Mouse (Mus musculus): ENCODE results near the gene Rad17.

Rad17 gene

DNA sequence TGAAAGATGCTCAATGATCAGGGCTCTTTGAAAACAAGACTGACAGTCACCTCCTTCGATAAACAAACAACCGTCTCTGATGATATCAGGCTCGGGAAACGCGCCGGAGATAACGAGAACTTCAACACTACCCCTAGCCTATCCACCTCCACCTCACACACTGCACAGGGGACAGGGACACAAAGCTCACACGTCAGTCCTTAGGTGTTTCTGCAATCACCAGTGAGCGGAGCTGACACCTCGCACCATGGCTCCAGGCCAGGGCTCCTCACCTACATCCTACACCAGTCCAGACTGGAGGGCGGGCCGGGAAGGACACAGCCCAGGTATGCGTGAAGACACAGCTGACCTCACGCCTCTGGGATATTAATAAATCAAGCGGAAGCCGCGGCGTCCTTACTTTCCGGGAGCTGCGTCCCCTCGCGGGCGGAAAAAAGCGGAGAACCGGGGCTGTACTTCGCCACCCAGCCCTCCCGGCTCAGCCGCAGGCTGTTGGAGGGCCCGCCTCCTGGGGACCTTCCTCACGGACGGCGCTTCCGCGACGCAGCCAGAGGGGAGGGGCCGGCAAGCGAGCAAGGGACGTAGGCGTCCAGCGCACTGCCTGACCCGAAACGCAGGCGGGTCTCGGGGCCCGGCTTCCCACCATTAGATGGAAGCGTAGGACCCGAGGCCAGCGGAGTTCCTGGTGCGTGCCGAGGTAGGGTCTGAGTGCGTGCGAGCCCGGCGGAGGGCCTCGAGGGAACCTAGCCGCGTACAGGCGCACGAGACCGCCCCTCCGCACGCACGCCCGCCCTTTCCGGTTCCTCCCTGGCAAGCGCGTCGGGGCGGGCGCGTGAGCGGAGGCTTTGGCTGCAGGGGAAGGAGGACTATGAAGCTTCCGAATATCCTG is at the start of gene Rad17, which contains the start of gene Ak6:
Rad17 (minus strand) TSS at position 502 of the 889 bp plus-strand sequence.
Ak6 (plus strand) TSS at position 430 of the 889 bp plus-strand sequence.
- DNase-seq (ENCODE audit: extremely low read depth, low read depth, low spot score) = peak; percentile 40

DNA sequence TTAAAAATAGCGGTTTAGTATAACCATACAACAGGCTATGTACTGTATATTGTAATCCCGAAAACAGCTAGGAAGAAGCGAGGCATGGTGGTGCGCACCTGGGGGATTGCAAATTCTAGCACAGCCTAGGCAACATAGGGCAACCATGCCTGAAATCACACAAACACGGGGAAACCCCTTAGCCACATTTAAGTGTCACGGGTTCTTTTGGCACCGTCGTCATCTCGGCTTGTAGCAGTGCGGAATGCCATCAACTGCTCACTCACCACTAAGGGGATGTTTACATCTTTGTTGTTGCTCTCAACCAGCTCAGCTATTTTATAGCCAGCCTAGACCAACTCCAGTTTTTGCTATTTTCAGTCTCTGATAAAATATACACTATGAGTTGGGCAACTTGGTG is 48.0 kb upstream of the Rad17 start:
- DNase-seq (ENCODE audit: extremely low read depth, low read depth, low spot score) = no peak

DNA sequence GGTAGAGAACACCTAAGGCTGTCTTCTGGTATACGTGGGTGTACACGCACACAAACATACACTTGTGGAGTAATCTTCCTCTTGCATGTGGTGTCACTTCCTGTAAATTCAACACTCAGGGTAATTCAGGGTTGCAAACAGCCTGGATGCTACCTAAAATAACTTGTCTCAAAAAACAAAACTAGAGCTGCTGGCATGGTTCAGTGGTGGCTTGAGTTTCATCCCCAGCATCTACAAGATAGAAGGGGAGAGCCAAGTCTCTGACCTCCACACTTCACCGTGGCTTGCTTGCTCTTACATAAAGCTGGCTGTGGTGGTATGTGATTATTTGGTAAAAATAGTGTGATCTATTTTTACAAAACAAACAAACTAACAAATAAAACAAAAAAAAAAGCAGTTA is 46.7 kb upstream of the Rad17 start:
- DNase-seq (ENCODE audit: extremely low read depth, low read depth, low spot score) = no peak

DNA sequence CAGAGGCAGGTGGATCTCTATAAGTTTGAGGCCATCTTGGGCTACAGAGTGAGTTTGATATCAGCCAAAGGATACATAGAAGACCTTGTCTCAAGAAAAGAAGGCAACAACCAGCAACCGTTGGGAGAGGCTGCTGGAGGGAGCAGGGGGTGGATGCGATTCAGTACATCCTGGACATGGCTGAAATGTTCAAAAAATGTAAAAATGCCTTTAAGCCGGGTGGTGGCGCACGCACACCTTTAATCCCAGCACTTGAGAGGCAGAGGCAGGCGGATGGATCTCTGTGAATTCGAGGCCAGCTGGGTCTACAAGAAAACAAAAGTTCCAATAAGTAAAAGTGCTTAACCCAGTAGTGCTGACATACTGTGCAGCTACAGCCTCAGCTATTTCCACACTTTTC is 36.7 kb upstream of the Rad17 start:
- DNase-seq (ENCODE audit: extremely low read depth, low read depth, low spot score) = no peak

DNA sequence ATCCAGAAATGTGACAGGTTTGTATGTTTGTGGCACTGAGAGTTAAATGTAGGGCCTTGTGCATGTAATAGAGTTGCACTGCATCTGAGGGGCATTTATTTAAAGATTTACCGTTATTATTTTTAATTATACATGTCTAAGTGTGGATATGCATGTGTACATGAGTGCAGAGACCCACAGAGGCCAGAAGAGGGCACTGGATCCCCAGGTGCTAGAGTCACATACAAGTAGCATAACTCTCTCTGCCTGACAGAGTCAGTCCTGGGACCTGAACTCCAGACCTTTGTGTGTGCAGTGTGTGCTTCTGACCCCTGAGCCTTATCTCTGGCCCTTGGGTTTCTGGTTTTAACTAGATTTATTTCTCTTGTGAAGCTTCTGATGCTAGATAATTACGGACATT is 33.5 kb upstream of the Rad17 start:
- no peak for DNase-seq (ENCODE audit: extremely low read depth, low read depth, low spot score)

DNA sequence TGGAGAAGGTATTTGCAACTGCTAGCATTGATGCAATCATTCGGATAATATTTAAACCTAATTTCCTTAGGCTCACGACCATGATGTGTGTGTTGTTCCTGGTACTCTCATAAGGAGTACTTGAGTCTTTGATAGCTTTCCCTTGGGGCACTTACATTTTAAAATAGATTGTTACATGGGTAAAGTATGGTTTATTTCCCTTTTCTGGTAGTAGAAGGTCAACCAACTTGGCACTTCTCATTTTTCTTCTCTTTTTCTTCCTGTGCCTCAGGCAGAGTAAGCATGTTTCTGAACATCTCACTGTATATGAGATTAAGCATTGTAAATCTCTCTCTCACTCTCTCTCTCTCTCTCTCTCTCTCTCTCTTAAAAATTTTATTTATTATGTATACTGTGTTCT is 32.0 kb upstream of the Rad17 start:
- DNase-seq (ENCODE audit: extremely low read depth, low read depth, low spot score) = no peak

DNA sequence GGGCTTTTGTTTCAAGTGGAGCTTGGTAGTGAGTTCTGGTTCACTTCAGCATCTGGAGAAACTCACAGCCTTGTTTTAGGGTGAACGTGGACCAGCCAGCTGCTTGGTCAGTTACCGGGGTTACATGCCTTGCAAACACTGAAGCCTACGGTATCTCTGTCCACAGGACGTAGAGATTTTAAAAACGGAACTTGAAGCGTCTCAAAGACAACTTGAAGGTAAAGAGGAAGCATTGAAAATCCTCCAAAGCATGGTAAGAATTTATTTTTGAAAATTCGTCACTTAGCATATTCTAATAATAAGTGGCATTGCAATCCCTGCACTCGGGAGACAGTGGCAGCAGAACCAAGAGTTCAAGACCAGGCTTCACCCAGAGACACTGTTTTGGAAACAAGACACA is 30.8 kb upstream of the Rad17 start:
- DNase-seq (ENCODE audit: extremely low read depth, low read depth, low spot score) = no peak

DNA sequence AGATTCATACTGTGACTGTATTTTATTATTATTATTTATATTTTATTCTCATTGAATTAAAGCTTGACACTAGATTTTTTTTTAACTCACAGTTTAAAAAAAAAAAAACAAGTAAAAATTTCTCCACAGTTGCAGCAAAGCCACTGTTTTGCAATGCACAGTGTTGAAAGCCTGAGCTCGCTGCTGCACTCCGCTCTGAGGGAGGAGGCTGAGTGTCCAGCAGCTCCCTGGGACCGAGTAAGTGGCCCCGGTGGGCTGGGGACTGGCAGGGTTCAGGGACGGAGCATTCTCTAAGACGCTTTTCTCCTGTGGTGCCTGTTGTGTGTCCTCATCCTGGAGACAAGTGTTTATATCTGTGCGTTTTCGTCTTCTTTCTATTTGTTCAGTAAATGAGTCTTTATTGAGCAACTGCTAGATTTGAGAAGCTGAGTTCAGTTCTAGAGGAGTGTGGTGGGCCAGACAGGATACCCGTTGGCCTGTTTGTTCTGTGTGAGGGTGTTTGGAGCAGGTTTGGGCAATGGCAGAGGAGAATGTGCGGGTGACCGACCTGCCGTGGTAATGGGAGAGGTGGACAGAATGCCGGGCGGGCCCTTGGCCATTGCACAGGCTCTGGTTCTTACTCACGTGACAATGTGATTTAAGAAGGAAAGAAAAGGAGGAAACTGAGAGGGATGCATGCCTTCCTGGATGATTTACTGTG is 25.2 kb upstream of the Rad17 start:
- no peak for DNase-seq (ENCODE audit: extremely low read depth, low read depth, low spot score)

DNA sequence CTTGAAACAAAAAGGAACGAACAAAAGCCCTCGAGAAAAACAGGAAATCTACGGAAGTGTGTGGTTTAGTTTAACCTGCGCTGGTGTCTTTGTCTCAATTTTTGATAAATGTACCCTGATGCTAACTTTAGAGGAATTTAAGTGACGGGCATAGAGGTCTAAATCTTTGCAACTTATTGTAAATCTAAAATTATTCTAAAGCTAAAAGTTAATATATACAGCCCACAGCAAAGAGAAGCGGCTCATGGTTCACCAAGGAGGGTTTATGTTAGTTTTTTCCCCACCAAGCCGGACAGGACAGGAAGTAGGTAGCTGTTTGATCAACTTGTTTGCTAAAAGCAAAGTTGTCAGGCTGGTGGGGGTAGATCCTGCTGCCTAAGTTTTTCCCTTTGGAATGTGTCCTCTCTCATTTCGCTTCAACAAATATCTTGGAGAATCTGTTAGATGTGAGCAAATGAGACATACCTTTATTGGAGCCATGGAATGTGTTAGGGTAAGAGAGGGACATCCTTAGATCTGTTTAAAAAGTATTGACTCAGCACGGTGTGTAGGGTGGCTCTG is 19.4 kb upstream of the Rad17 start:
- no peak for DNase-seq (ENCODE audit: extremely low read depth, low read depth, low spot score)

DNA sequence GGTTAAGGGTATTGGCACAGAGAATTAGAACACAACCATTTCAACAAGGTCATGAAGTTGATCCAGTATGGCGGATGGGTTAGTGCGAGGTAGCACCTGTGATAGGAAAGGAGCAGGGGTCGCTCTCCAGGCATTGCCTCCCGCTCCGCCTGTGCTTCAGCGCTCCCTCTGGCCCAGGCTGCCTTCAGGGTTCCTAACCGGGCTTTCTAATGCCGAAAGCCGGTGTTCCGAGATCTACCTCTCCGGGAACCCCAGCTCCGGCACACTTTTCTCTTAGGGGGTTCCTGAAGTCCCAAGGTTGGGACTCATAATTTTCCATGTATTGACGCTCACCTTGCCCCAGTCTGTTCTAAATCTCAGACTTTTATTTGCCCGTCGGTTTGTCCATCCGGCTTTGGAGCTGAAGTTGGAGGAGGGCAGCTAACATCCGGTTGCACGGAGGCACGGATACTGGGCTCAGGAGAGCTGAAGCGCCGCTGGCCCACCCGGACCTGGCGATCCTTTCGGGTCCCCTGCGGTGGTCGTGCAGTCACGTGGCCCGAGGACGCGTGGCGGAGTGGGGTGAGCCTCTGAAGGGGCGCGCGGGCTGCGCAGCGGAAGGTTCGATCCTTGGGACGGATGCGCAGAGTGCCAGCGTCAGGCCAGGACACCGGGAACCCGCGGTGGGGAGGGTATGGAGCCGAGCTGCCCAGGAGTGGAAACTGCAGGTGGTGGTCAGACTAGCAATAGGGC is 18.6 kb upstream of the Rad17 start, which contains the start of gene Ccdc125:
Ccdc125 (plus strand) TSS at position 427 of the 732 bp plus-strand sequence.
- DNase-seq (ENCODE audit: extremely low read depth, low read depth, low spot score) = no peak

DNA sequence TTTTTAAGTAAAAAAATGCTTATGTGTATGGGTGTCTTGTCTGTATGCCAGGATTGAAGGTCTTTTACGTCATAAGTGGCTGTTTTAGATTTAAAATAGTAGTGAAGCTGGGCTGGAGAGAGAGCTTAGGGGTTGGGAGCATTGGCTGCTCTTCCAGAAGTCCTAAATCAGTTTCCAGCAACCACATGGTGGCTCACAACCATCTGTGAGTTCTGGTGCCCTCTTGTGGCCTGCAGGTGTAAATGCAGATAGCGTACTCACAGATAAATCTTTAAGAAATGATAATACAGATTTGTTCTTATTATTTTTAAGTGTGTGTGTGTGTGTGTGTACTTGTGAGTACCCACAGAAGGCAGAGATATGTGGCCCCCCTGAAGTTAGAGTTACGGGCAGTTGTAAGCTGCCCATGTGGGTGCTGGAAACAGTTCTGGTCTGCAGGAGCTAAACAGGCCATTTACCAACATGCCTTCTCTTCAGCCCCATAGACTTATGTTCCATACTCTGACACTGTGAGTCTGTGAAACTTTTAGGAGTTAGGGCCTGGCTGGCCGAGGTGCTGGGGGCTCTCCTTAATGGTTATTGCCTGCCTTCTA is 9.1 kb upstream of the Rad17 start:
- no peak for DNase-seq (ENCODE audit: extremely low read depth, low read depth, low spot score)

DNA sequence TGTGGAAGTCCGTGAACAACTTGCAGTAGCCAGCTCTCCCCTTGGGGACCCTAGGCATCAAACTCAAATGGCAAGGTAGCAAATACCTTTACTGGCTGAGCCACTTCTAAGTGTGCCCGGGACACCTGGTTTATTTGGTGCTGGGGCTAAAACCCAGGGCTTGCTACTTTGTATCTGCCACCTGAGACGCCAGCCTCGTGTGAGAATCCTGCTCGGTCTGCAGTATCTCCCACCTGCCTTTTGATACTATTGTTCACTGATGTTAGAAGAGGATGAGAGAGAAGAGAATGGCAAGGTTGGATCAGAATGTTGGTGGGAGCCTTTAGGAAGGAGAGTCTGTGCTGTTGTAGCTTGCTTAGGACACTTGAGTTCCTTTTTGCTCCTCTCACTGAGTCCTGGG is 7.2 kb upstream of the Rad17 start:
- no peak for DNase-seq (ENCODE audit: extremely low read depth, low read depth, low spot score)

DNA sequence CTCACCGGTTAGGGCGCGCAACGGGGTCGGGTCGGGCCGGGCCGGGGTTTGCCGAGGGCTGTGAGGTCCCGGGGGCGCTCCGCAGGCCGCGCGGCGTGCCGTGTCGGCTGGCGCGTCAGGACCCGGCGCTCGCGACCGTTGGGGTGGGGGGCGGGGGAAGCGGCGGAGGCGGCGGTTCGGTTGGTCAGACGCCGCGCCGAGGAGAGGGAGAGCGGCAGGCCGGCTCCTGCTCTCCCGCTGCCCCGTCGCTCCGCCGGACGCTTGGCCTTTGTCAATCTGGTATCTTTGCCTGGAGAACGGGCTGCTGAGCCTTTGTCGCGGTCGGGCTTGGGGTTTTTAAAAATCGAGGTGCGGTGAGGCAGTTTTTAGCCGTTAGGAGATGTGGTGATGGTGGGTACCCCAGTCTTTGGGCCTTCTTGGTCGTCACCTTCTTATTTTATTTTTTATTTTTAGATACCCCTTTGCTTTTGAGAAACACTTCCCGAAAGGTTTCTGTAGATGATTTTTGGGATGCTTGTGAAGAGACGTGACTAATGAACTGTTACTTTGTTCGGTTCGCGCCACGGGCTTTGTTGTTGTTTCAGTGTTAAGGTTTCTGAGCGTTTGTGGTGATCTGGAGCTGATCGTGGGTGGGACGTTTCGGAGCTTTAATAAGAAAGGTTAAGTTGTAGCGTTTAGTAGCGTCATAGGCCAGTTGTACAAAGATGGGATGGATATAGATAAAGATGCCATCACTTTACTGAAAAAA is 762 bp upstream of the Rad17 start, which contains the start of gene Taf9:
Taf9 (plus strand) TSS at position 141 of the 748 bp plus-strand sequence.
- no peak for DNase-seq (ENCODE audit: extremely low read depth, low read depth, low spot score)

DNA sequence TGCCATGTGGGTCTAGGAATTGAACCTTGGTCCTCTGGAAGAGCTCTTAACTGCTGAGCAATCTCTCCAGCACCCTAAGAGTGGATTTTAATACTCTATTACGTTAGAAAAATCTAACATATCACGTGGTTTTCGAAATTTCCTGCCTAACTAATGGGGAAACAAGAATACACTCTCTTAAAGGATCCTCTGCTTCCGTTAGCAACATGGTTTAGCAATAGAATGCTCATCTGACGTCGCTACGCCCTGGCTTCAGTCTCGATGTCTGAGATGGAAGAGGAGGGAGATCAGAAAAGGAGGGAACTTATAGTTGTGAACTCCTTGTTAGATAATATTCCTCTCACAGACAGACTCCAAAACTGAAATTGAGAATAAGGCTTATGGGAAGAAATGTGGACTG is 2.6 kb downstream of the Rad17 start:
- no peak for DNase-seq (ENCODE audit: extremely low read depth, low read depth, low spot score)

DNA sequence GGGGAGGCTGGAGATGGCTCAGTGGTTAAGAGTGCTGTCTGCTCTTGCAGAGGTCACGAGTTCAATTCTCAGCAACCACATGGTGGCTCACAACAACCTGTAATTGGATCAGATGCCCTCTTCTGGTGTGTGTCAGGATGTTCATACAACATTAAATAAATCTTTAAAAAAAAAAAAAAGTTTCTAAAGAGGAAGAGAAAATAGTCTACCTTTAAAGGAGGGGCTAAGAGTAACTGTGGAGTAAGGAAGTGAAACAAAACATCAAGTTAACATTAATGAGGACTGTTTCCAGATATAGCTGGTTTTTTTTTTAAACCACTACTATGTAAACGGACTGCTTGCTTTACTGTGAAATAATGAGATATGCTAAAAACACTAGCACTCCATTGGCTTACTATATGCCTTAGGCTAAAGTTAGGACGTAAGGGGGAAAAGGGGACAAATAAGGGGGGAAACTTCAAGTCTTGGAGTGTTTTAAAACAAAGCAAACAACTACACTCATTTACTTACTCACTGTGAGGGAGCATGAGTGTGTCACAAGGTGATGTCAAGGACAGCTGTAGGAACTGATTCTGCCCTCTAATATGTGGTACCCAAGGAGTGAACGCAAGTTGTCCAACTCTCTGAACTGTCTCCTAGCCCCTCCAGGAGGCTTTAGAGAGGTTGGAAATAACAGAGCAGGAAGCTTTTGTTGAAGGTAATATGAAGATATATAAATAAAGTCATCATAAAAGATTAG is 8.2 kb downstream of the Rad17 start:
- DNase-seq (ENCODE audit: extremely low read depth, low read depth, low spot score) = no peak

DNA sequence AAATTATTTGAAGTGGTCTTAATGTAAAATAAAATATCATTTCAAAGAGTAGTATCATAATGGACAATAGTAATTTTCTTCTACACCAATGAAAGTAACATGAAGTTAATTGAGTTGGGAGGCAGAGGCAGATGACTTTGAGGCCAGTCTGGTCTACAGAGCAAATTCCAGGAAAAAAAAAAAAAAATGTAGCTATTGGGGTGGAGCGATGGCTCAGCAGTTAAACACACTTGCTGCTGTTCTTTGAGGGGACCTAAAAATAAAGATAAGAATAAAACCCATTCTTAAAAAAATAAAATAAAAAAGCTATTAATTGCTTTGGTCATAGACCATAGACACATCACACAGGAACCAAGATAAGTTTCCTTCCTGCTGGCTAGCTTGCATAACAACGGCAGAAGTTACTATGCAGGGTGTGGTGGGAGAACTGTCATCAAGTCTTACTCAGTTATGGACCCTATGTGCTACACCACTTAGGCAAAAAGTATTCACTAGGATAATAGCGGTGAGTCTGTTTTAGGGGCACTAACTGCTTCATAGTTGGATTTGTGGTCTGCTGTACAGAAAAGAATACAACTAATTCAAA is 16.7 kb downstream of the Rad17 start:
- no peak for DNase-seq (ENCODE audit: extremely low read depth, low read depth, low spot score)

DNA sequence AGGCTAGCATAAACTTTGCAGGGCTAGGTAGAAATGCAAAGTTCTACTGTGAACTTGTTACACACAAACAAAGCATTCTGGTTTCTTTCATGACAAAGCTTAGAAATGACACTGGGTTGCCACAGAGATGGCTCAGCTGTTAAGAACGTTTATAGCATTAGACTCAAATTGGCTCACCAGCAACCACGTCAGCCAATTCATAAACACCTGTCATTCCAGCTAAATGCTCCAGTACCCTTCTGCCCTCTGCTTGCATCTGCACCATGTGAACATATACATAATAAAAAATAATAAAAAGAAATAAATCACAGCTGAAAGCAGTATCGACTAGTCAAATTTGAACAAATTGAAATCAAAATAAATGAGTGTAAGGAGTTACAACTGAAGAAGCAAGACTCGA is 28.6 kb downstream of the Rad17 start:
- no peak for DNase-seq (ENCODE audit: extremely low read depth, low read depth, low spot score)

DNA sequence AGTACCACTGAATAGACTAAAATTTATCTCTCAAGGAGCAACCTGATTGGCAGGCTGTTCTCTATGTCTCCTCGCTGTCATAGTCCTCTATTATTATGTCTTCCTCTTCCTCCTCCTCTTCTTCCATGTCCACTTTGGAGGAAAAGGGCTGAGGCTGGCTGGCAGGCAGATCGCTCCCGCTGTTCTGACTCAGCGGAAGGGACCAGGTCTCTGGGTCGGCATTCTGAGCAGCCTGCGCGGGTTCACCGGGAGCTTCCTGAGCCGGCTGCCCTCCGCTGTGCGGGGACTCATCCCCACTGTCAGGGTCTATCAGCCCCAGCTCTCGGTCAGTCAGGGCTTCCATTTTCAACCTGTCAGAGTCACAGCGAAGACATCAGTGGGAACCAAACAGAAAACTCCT is 33.3 kb downstream of the Rad17 start:
- DNase-seq (ENCODE audit: extremely low read depth, low read depth, low spot score) = no peak
